Comparison of ENCODE assay signal across 8 mouse cellular contexts in genomic region chr3:146328749-146329148, GRCm38 (mm10).
DNase-seq lines count a peak whose midpoint lies in the region; ATAC-seq and TF ChIP-seq lines count a peak whose summit lies in the region.

No protein-coding gene starts in this region.

- H3K4me2 ChIP-seq in hindbrain, embryonic 12.5 days (replicated peaks): peak overlapping the region; percentile 57
- H3K4me2 ChIP-seq in limb, embryonic 13.5 days (replicated peaks): peak overlapping the region; percentile 74
- peak overlapping the region; percentile 49 for H3K4me2 ChIP-seq in midbrain, embryonic 14.5 days (ENCODE audit: low read length)

- TF ChIP-seq POLR2A in bone marrow, adult 2 months (IDR thresholded peaks at IDR 0.05; ENCODE audit: borderline replicate concordance, control insufficient read depth, low read depth, low read length): no peak

- H3K36me3 ChIP-seq in hindbrain, embryonic 12.5 days: no peaks in the 10 kb centered on the region
- H3K36me3 ChIP-seq in limb, embryonic 13.5 days: no peaks in the 10 kb centered on the region
- no peaks in the 10 kb centered on the region for H3K36me3 ChIP-seq in midbrain, embryonic 14.5 days (ENCODE audit: control insufficient read depth, insufficient read depth, low read length)

- H3K9me3 ChIP-seq in hindbrain, embryonic 12.5 days (replicated peaks): no peaks in the 10 kb centered on the region
- H3K9me3 ChIP-seq in limb, embryonic 13.5 days: no peaks in the 10 kb centered on the region
- H3K9me3 ChIP-seq in midbrain, embryonic 14.5 days (ENCODE audit: control insufficient read depth, low read length): no peaks in the 10 kb centered on the region

- peak overlapping the region; percentile 33 for H3K4me3 ChIP-seq in bone marrow, adult 2 months (replicated peaks; ENCODE audit: control insufficient read depth, low read depth, low read length)
- no peak overlapping the region for H3K4me3 ChIP-seq in hindbrain, embryonic 12.5 days
- H3K4me3 ChIP-seq in limb, embryonic 13.5 days: 0 out of 2 replicates have a peak overlapping the region, but pooled peaks have one; percentile 42
- no peak overlapping the region for H3K4me3 ChIP-seq in midbrain, embryonic 14.5 days (replicated peaks; ENCODE audit: low read depth, low read length)

- intact Hi-C loops in left cerebral cortex, postnatal 36 days (cut with DNase I): loop anchor here (5.0 kb wide), 3 partner anchors 141 to 619 kb away; no protein-coding TSS in a partner anchor
- intact Hi-C loops in left cerebral cortex, postnatal 14 days (cut with DNase I): loop anchor here (5.0 to 10.0 kb wide), 2 partner anchors 454 to 616 kb away; no protein-coding TSS in a partner anchor

- H3K27ac ChIP-seq in bone marrow, adult 2 months (ENCODE audit: control insufficient read depth, insufficient read depth, low read depth, low read length, poor library complexity): no peak overlapping the region; the same call in 1 of the 2 replicates
- H3K27ac ChIP-seq in hindbrain, embryonic 12.5 days: no peak overlapping the region
- no peak overlapping the region for H3K27ac ChIP-seq in limb, embryonic 13.5 days
- H3K27ac ChIP-seq in midbrain, embryonic 14.5 days (replicated peaks; ENCODE audit: low read depth, low read length): no peak overlapping the region

- peaks cover 12% of the 10 kb centered on the region for H3K4me1 ChIP-seq in bone marrow, adult 2 months (ENCODE audit: control insufficient read depth, insufficient read depth, low read length)
- peaks cover 14% of the 10 kb centered on the region for H3K4me1 ChIP-seq in hindbrain, embryonic 12.5 days
- H3K4me1 ChIP-seq in limb, embryonic 13.5 days: peaks cover 22% of the 10 kb centered on the region
- H3K4me1 ChIP-seq in midbrain, embryonic 14.5 days (ENCODE audit: control insufficient read depth, insufficient read depth, low read length): peaks cover 3% of the 10 kb centered on the region; the same call in 1 of the 2 replicates

- no peak for ATAC-seq in hindbrain, embryonic 12.5 days (ENCODE audit: low FRiP score)
- no peak for ATAC-seq in limb, embryonic 13.5 days (ENCODE audit: low FRiP score, low read depth)
- ATAC-seq in midbrain, embryonic 14.5 days (ENCODE audit: low FRiP score, low TSS enrichment): no peak
- ATAC-seq in frontal cortex, adult (ENCODE audit: low TSS enrichment): no peak

- DNase-seq in CD4-positive, CD25-positive, alpha-beta regulatory T cell, adult 2 months (ENCODE audit: low read depth, low spot score): peak; percentile 76
- DNase-seq in midbrain, embryonic 14.5 days: no peak
- no peak for DNase-seq in left cerebral cortex, postnatal 36 days (ENCODE audit: low spot score in 2 of 2)
- DNase-seq in left cerebral cortex, postnatal 14 days (ENCODE audit: low spot score in 2 of 2): no peak

- H3K27me3 ChIP-seq in hindbrain, embryonic 12.5 days: peaks cover 7% of the 10 kb centered on the region
- no peaks in the 10 kb centered on the region for H3K27me3 ChIP-seq in limb, embryonic 13.5 days
- no peaks in the 10 kb centered on the region for H3K27me3 ChIP-seq in midbrain, embryonic 14.5 days (ENCODE audit: control insufficient read depth, insufficient read depth, low read length)

- 6% methylated on average over 13 of the region's 13 CpGs for WGBS in bone marrow, adult 2 months
- WGBS in hindbrain, embryonic 12.5 days: 17% methylated on average over 13 of the region's 13 CpGs
- 11% methylated on average over 13 of the region's 13 CpGs for WGBS in limb, embryonic 13.5 days
- 26% methylated on average over 13 of the region's 13 CpGs for WGBS in midbrain, embryonic 14.5 days

- no peak overlapping the region for H3K9ac ChIP-seq in hindbrain, embryonic 12.5 days
- H3K9ac ChIP-seq in limb, embryonic 13.5 days: no peak overlapping the region
- H3K9ac ChIP-seq in midbrain, embryonic 14.5 days (replicated peaks; ENCODE audit: low read length): no peak overlapping the region

- no peak for TF ChIP-seq CTCF in bone marrow, adult 2 months (IDR thresholded peaks at IDR 0.05; ENCODE audit: control insufficient read depth, insufficient read depth, low read length)

Comparison
In these comparisons a context has a peak if more than half of its experiments do, and no peak if none do; other contexts are left out.
1. H3K4me3 ChIP-seq: peak in bone marrow, adult 2 months (single experiment) and limb, embryonic 13.5 days (single experiment); none in hindbrain, embryonic 12.5 days (single experiment) and midbrain, embryonic 14.5 days (single experiment).
2. Peak in every context shown above with its lines, with median percentiles within 50 percentile points of each other: H3K4me2 ChIP-seq.